Mouse (Mus musculus) frontal cortex, postnatal 14 days (tissue): ENCODE measurements around the gene Wnt5a.

Source experiments
- DNase-seq, 2 experiments: peaks; one replicate each; pipeline ENCODE4 v3.0.0; 2022; ENCODE audit warnings: low spot score in 2 of 2

Wnt5a gene

GRCm38 (mm10) chr14:28504101-28505050 is at the start of gene Wnt5a:
Gene Wnt5a (plus strand): TSS chr14:28504750.
- DNase-seq, result peak in 1 of 2 experiments; percentile 15

- DNase-seq, result no peak
These were observed 48.0 kb upstream of the Wnt5a start for GRCm38 (mm10) chr14:28456372-28457076.

- no peak for DNase-seq
These were observed 47.1 kb upstream of the Wnt5a start for GRCm38 (mm10) chr14:28457428-28457827.

- DNase-seq, result no peak
These were observed 36.6 kb upstream of the Wnt5a start for GRCm38 (mm10) chr14:28467956-28468355.

- DNase-seq, result no peak
These were observed 34.9 kb upstream of the Wnt5a start for GRCm38 (mm10) chr14:28469696-28470095.

GRCm38 (mm10) chr14:28470212-28470611 is 34.3 kb upstream of the Wnt5a start:
- no peak for DNase-seq

- DNase-seq, result no peak
These were observed 29.5 kb upstream of the Wnt5a start for GRCm38 (mm10) chr14:28475012-28475411.

- no peak for DNase-seq
These were observed 29.1 kb upstream of the Wnt5a start for GRCm38 (mm10) chr14:28475421-28475820.

- DNase-seq, result no peak
These were observed 27.8 kb upstream of the Wnt5a start for GRCm38 (mm10) chr14:28476746-28477145.

- no peak for DNase-seq
These were observed 23.7 kb upstream of the Wnt5a start for GRCm38 (mm10) chr14:28480866-28481265.

GRCm38 (mm10) chr14:28493806-28494205 is 10.7 kb upstream of the Wnt5a start:
- DNase-seq, result no peak

GRCm38 (mm10) chr14:28494273-28494672 is 10.3 kb upstream of the Wnt5a start:
- no peak for DNase-seq

- no peak for DNase-seq
These were observed 3.2 kb upstream of the Wnt5a start for GRCm38 (mm10) chr14:28501216-28501878.

- no peak for DNase-seq
These were observed 1.3 kb upstream of the Wnt5a start for GRCm38 (mm10) chr14:28503276-28503675.

- peak in 1 of 2 experiments; percentile 15 for DNase-seq
These were observed 568 bp downstream of the Wnt5a start for GRCm38 (mm10) chr14:28505051-28505585.

GRCm38 (mm10) chr14:28505586-28506375 is 1.2 kb downstream of the Wnt5a start:
- DNase-seq, result no peak

- no peak for DNase-seq
These were observed 1.9 kb downstream of the Wnt5a start for GRCm38 (mm10) chr14:28506376-28506831.

GRCm38 (mm10) chr14:28507011-28507410 is 2.5 kb downstream of the Wnt5a start:
- DNase-seq, result no peak

- peak in 1 of 2 experiments; percentile 53 for DNase-seq
These were observed 2.9 kb downstream of the Wnt5a start for GRCm38 (mm10) chr14:28507471-28507870.

- no peak for DNase-seq
These were observed 4.0 kb downstream of the Wnt5a start for GRCm38 (mm10) chr14:28508288-28509258.
